Mouse (Mus musculus) layer of hippocampus, adult 2 months (tissue): ENCODE measurements around the gene Ccdc137. TPM values are rescaled to one million over a fixed set of nuclear protein-coding genes. Genes with fewer than 3 reads are reported as not detected.

Experiments
- DNase-seq, 2 experiments: peaks; one replicate each; pipeline ENCODE4 v3.0.0; 2022; ENCODE audit warnings: low spot score in 2 of 2
- H3K27ac ChIP-seq: fragments of 200-600 bp; 2 replicates; pipeline ENCODE4 v1.8.1; 2022
- H3K4me3 ChIP-seq: fragments of 200-600 bp; 2 replicates; pipeline ENCODE4 v1.8.1; 2022; ENCODE audit warnings: mild to moderate bottlenecking
- CTCF ChIP-seq: fragments of 200-600 bp; conservative IDR thresholded peaks from 2 replicates; pipeline ENCODE4 v1.8.1; 2022; ENCODE audit warnings: antibody characterized with exemption, mild to moderate bottlenecking, moderate library complexity
- total RNA-seq, 2 experiments: library from RNA; stranded (reverse); gene quantifications; 2 replicates each; pipeline ENCODE4 v1.2.3; 2021

The Ccdc137 gene
- total RNA-seq, 2 experiments from 2014 or later, result 20.0 to 32.3 TPM

GRCm38 (mm10) chr11:120442765-120443280, 15.1 kb upstream of the Ccdc137 start:
- H3K27ac ChIP-seq, result no peak overlapping the region
- no peak overlapping the region for H3K4me3 ChIP-seq
- peak; percentile 33 for TF ChIP-seq CTCF
- DNase-seq, result no peak

- Histone ChIP-seq H3K27ac (no peak overlapping the region), H3K4me3 (no peak overlapping the region)
- DNase-seq, result no peak
- TF ChIP-seq CTCF, result no peak
Observed at GRCm38 (mm10) chr11:120444106-120444505, 13.8 kb upstream of the Ccdc137 start.

GRCm38 (mm10) chr11:120445475-120445874, 12.4 kb upstream of the Ccdc137 start:
- no peak overlapping the region for H3K27ac ChIP-seq
- no peak for DNase-seq
- no peak overlapping the region for H3K4me3 ChIP-seq
- no peak for TF ChIP-seq CTCF

GRCm38 (mm10) chr11:120447179-120447578, 10.7 kb upstream of the Ccdc137 start:
- H3K4me3 ChIP-seq, result no peak overlapping the region
- H3K27ac ChIP-seq, result no peak overlapping the region
- DNase-seq, result no peak
- no peak for TF ChIP-seq CTCF

GRCm38 (mm10) chr11:120452246-120452645, 5.7 kb upstream of the Ccdc137 start:
- DNase-seq, result no peak
- Histone ChIP-seq H3K4me3 (no peak overlapping the region), H3K27ac (peak overlapping the region; percentile 49; the same call in 1 of the 2 replicates)
- no peak for TF ChIP-seq CTCF

GRCm38 (mm10) chr11:120453306-120453705, 4.6 kb upstream of the Ccdc137 start, which contains the start of gene Pde6g:
TSS of gene Pde6g (minus strand) at chr11:120453500.
- Histone ChIP-seq H3K4me3 (no peak within 1 kb of the TSS), H3K27ac (peak within 1 kb of the TSS; percentile 49)
- no peak for TF ChIP-seq CTCF
- DNase-seq, result no peak

GRCm38 (mm10) chr11:120454965-120455364, 3.0 kb upstream of the Ccdc137 start:
- Histone ChIP-seq H3K4me3 (no peak overlapping the region), H3K27ac (no peak overlapping the region)
- no peak for TF ChIP-seq CTCF
- no peak for DNase-seq

GRCm38 (mm10) chr11:120455413-120455812, 2.5 kb upstream of the Ccdc137 start:
- DNase-seq, result no peak
- H3K4me3 ChIP-seq, result no peak overlapping the region
- no peak for TF ChIP-seq CTCF
- H3K27ac ChIP-seq, result no peak overlapping the region

GRCm38 (mm10) chr11:120457370-120457769, 545 bp upstream of the Ccdc137 start:
- H3K27ac ChIP-seq, result peak overlapping the region; percentile 95
- no peak for DNase-seq
- TF ChIP-seq CTCF, result no peak
- H3K4me3 ChIP-seq, result peak overlapping the region; percentile 77

- TF ChIP-seq CTCF, result peak; percentile 54
- H3K4me3 ChIP-seq, result peak overlapping the region; percentile 77
- H3K27ac ChIP-seq, result peak overlapping the region; percentile 95; the same call in 1 of the 2 replicates
- DNase-seq, result no peak
Observed at GRCm38 (mm10) chr11:120458847-120459597, 1.1 kb downstream of the Ccdc137 start.

GRCm38 (mm10) chr11:120463536-120463935, 5.6 kb downstream of the Ccdc137 start:
- TF ChIP-seq CTCF, result no peak
- no peak overlapping the region for H3K27ac ChIP-seq
- H3K4me3 ChIP-seq, result no peak overlapping the region
- DNase-seq, result no peak

GRCm38 (mm10) chr11:120464365-120464764, 6.5 kb downstream of the Ccdc137 start:
- Histone ChIP-seq H3K27ac (no peak overlapping the region), H3K4me3 (no peak overlapping the region)
- no peak for TF ChIP-seq CTCF
- no peak for DNase-seq

- no peak overlapping the region for H3K4me3 ChIP-seq
- TF ChIP-seq CTCF, result no peak
- DNase-seq, result no peak
- H3K27ac ChIP-seq, result no peak overlapping the region
Observed at GRCm38 (mm10) chr11:120465521-120465920, 7.6 kb downstream of the Ccdc137 start.

GRCm38 (mm10) chr11:120467051-120467735, 9.3 kb downstream of the Ccdc137 start, which contains the start of gene Arl16:
TSS of gene Arl16 (minus strand) at chr11:120467607.
- H3K27ac ChIP-seq, result peak within 1 kb of the TSS; percentile 91
- DNase-seq, result peak; percentile 92 to 96
- H3K4me3 ChIP-seq, result peak within 1 kb of the TSS; percentile 84
- no peak for TF ChIP-seq CTCF
